ENCODE assay signal across 12 mouse cellular contexts in genomic region chr4:45736215-45736815, GRCm38 (mm10).
DNase-seq lines count a peak whose midpoint lies in the region; ATAC-seq and TF ChIP-seq lines count a peak whose summit lies in the region.
"Had no signal": no experiment of that assay in that cellular context is flagged by ENCODE, and none has a peak within 500 bp of the region (broad histone marks: within the 10 kb centered on the region; RNA-seq: fewer than 3 reads in every experiment).

No protein-coding gene starts in this region.

- H3K36me3 ChIP-seq in forebrain, embryonic 12.5 days (replicated peaks), result no peaks in the 10 kb centered on the region
- H3K36me3 ChIP-seq in midbrain, embryonic 14.5 days (ENCODE audit: control insufficient read depth, insufficient read depth, low read length), result no peaks in the 10 kb centered on the region

- H3K27me3 ChIP-seq in forebrain, embryonic 12.5 days, result peaks cover 9% of the 10 kb centered on the region; the same call in 1 of the 2 replicates
- H3K27me3 ChIP-seq in midbrain, embryonic 14.5 days (ENCODE audit: control insufficient read depth, insufficient read depth, low read length), result no peaks in the 10 kb centered on the region

- H3K4me1 ChIP-seq in forebrain, embryonic 12.5 days, result peaks cover 34% of the 10 kb centered on the region
- H3K4me1 ChIP-seq in midbrain, embryonic 14.5 days (ENCODE audit: control insufficient read depth, insufficient read depth, low read length), result peaks cover 27% of the 10 kb centered on the region

- H3K4me3 ChIP-seq in layer of hippocampus, adult 2 months, result no peak overlapping the region
- H3K4me3 ChIP-seq in forebrain, embryonic 12.5 days (replicated peaks), result no peak overlapping the region
- H3K4me3 ChIP-seq in midbrain, embryonic 14.5 days (replicated peaks; ENCODE audit: low read depth, low read length), result no peak overlapping the region

- no peak overlapping the region for H3K27ac ChIP-seq in layer of hippocampus, adult 2 months
- H3K27ac ChIP-seq in forebrain, embryonic 12.5 days, result peak overlapping the region; percentile 61
- peak overlapping the region; percentile 58 for H3K27ac ChIP-seq in midbrain, embryonic 14.5 days (replicated peaks; ENCODE audit: low read depth, low read length)

- no peak overlapping the region for H3K4me2 ChIP-seq in forebrain, embryonic 12.5 days
- H3K4me2 ChIP-seq in midbrain, embryonic 14.5 days (ENCODE audit: low read length), result no peak overlapping the region

- no peak for TF ChIP-seq CTCF in layer of hippocampus, adult 2 months (conservative IDR thresholded peaks at IDR 0.05)

- ATAC-seq in forebrain, embryonic 12.5 days (ENCODE audit: low FRiP score), result peak; percentile 34; the same call in 1 of the 2 replicates
- peak; percentile 57; the same call in 1 of the 2 replicates for ATAC-seq in midbrain, embryonic 14.5 days (ENCODE audit: low FRiP score, low TSS enrichment)
- ATAC-seq: CD4-positive, CD25-positive, alpha-beta regulatory T cell, adult 4 months had no signal

- H3K9ac ChIP-seq in forebrain, embryonic 12.5 days, result no peak overlapping the region
- no peak overlapping the region for H3K9ac ChIP-seq in midbrain, embryonic 14.5 days (replicated peaks; ENCODE audit: low read length)

- WGBS in forebrain, embryonic 12.5 days, result 34% methylated on average over 10 of the region's 10 CpGs
- WGBS in midbrain, embryonic 14.5 days, result 16% methylated on average over 10 of the region's 10 CpGs

- H3K9me3 ChIP-seq in forebrain, embryonic 12.5 days, result no peaks in the 10 kb centered on the region
- no peaks in the 10 kb centered on the region for H3K9me3 ChIP-seq in midbrain, embryonic 14.5 days (ENCODE audit: control insufficient read depth, low read length)

- DNase-seq in layer of hippocampus, adult 2 months (ENCODE audit: low spot score in 2 of 2), result peak; percentile 25 to 38
- no peak for DNase-seq in layer of hippocampus, postnatal 25 days (ENCODE audit: extremely low spot score in 1 of 2, low spot score in 1 of 2)
- peak; percentile 17 for DNase-seq in ZHBTc4 (ENCODE audit: low read depth, low spot score)
- DNase-seq in midbrain, embryonic 14.5 days, result peak; percentile 84
- DNase-seq in spleen, postnatal 36 days (ENCODE audit: low spot score in 2 of 2), result no peak
- no peak for DNase-seq in urinary bladder, postnatal 4 days (ENCODE audit: low spot score in 2 of 2)
- DNase-seq: adrenal gland, adult 8-10 months; heart, postnatal 14 days; kidney, adult 11 months; thymus, postnatal 14 days had no signal

Comparison
In these comparisons a context has a peak if more than half of its experiments do, and no peak if none do; other contexts are left out.
1. DNase-seq: peak in layer of hippocampus, adult 2 months (2 of 2), ZHBTc4 (single experiment) and midbrain, embryonic 14.5 days (single experiment); none in layer of hippocampus, postnatal 25 days (0 of 2), spleen, postnatal 36 days (0 of 2) and urinary bladder, postnatal 4 days (0 of 2).